Mouse (Mus musculus) CH12.LX (cell line): Measurements from ENCODE around the gene Txndc2. TPM values are rescaled to one million over a fixed set of nuclear protein-coding genes. Genes with fewer than 3 reads are reported as not detected.
"Not testable (repeated sequence)": the region's sequence is repeated elsewhere in the genome, so short reads cannot be mapped to it uniquely, and the experiment has no call there.

Experiments used
- DNase-seq: peaks from one replicate; pipeline ENCODE4 v3.0.0-alpha.2; 2013; ENCODE audit errors: extremely low read depth
- H3K27ac ChIP-seq: 2 replicates; pipeline ENCODE4 v1.5.1; 2012; ENCODE audit warnings: low read depth, mild to moderate bottlenecking, control low read depth, moderate library complexity; ENCODE audit not compliant: insufficient read depth
- H3K27me3 ChIP-seq: replicated peaks from 2 replicates; pipeline ENCODE3; 2012; ENCODE audit warnings: inconsistent platforms
- H3K36me3 ChIP-seq, 2 experiments: replicated peaks in 1 of 2; 2 replicates each; pipeline versions ENCODE3 to v1.6.1; 2012; ENCODE audit warnings: inconsistent platforms in 1 of 2, low read length in 1 of 2, mild to moderate bottlenecking in 1 of 2, mixed read lengths in 1 of 2, moderate library complexity in 1 of 2; ENCODE audit not compliant: control insufficient read depth in 1 of 2, insufficient read depth in 1 of 2
- H3K4me1 ChIP-seq, 2 experiments: 2 replicates each; pipeline ENCODE4 v1.6.1; 2012; ENCODE audit warnings: inconsistent platforms in 1 of 2, moderate library complexity in 1 of 2; ENCODE audit not compliant: insufficient read depth in 2 of 2, control insufficient read depth in 1 of 2
- H3K4me2 ChIP-seq: 2 replicates; pipeline ENCODE4 v1.6.1; 2012; ENCODE audit warnings: low read depth, mild to moderate bottlenecking, control low read depth; ENCODE audit not compliant: poor library complexity, insufficient read depth, severe bottlenecking
- H3K4me3 ChIP-seq, 3 experiments: fragments of 150-350 bp in 1 of 3; sonication (generic) in 1 of 3; replicated peaks in 1 of 3; 2 replicates each; pipeline versions ENCODE3 to v1.5.1; 2011 to 2012; ENCODE audit warnings: low read depth in 2 of 3, low read length in 2 of 3, mild to moderate bottlenecking in 2 of 3, moderate library complexity in 2 of 3, control low read depth in 1 of 3, improper control_type of control experiment in 1 of 3, inconsistent platforms in 1 of 3, mixed read lengths in 1 of 3; ENCODE audit not compliant: poor library complexity in 1 of 3
- H3K79me2 ChIP-seq: replicated peaks from 2 replicates; pipeline ENCODE4 v1.6.1; 2012; ENCODE audit warnings: mild to moderate bottlenecking, moderate library complexity; ENCODE audit not compliant: control insufficient read depth, poor library complexity, insufficient read depth, severe bottlenecking; ENCODE audit errors: extremely low read depth
- H3K9ac ChIP-seq: 2 replicates; pipeline ENCODE4 v1.6.1; 2012; ENCODE audit warnings: low read depth, mild to moderate bottlenecking, control low read depth, moderate library complexity; ENCODE audit not compliant: insufficient read depth
- H3K9me3 ChIP-seq: replicated peaks from 2 replicates; pipeline ENCODE3; 2012; ENCODE audit warnings: low read length, inconsistent platforms, mixed read lengths
- BHLHE40 ChIP-seq: IDR thresholded peaks from 2 replicates; pipeline ENCODE4 v1.6.1; 2011; ENCODE audit warnings: mild to moderate bottlenecking, low read depth, low read length, improper control_type of control experiment
- CTCF ChIP-seq, 2 experiments: IDR thresholded peaks in 1 of 2; conservative IDR thresholded peaks in 1 of 2; 2 replicates each; pipeline ENCODE4 v1.5.1; 2011 to 2012; ENCODE audit warnings: low read depth in 2 of 2, low read length in 2 of 2, improper control_type of control experiment in 1 of 2, inconsistent platforms in 1 of 2, mild to moderate bottlenecking in 1 of 2, moderate library complexity in 1 of 2
- E2F4 ChIP-seq: IDR thresholded peaks from 2 replicates; pipeline ENCODE4 v1.6.1; 2011; ENCODE audit warnings: low read depth, low read length, improper control_type of control experiment; ENCODE audit not compliant: insufficient replicate concordance
- ELF1 ChIP-seq: IDR thresholded peaks from 2 replicates; pipeline ENCODE4 v1.6.1; 2014; ENCODE audit warnings: low read depth, mild to moderate bottlenecking, inconsistent platforms, low read length, improper control_type of control experiment
- EP300 ChIP-seq: IDR thresholded peaks from 2 replicates; pipeline ENCODE4 v1.6.1; 2011; ENCODE audit warnings: low read length, improper control_type of control experiment
- GABPA ChIP-seq: IDR thresholded peaks from 2 replicates; pipeline ENCODE4 v1.6.1; 2012; ENCODE audit warnings: low read depth, low read length, improper control_type of control experiment, inconsistent platforms; ENCODE audit not compliant: insufficient replicate concordance
- HCFC1 ChIP-seq: IDR thresholded peaks from 2 replicates; pipeline ENCODE4 v1.6.1; 2012; ENCODE audit warnings: low read depth, mild to moderate bottlenecking, inconsistent platforms, low read length, improper control_type of control experiment
- IRF4 ChIP-seq: IDR thresholded peaks from 2 replicates; pipeline ENCODE4 v1.6.1; 2014; ENCODE audit warnings: low read depth, mild to moderate bottlenecking, inconsistent platforms, low read length, improper control_type of control experiment
- KAT2A ChIP-seq: IDR thresholded peaks from 2 replicates; pipeline ENCODE4 v1.6.1; 2012; ENCODE audit warnings: low read length, improper control_type of control experiment, inconsistent platforms; ENCODE audit not compliant: insufficient replicate concordance
- MAFK ChIP-seq: IDR thresholded peaks from 2 replicates; pipeline ENCODE4 v1.6.1; 2011; ENCODE audit warnings: low read length, improper control_type of control experiment; ENCODE audit not compliant: insufficient replicate concordance
- NELFE ChIP-seq: IDR thresholded peaks from 2 replicates; pipeline ENCODE4 v1.6.1; 2011; ENCODE audit warnings: low read depth, low read length, improper control_type of control experiment
- POLR2AphosphoS2 ChIP-seq: IDR thresholded peaks from 2 replicates; pipeline ENCODE4 v1.6.1; 2011; ENCODE audit warnings: low read depth, low read length, improper control_type of control experiment
- RCOR1 ChIP-seq: conservative IDR thresholded peaks from 2 replicates; pipeline ENCODE4 v1.6.1; 2012; ENCODE audit warnings: low read depth, mild to moderate bottlenecking, inconsistent platforms, low read length, improper control_type of control experiment
- TBP ChIP-seq: conservative IDR thresholded peaks from 2 replicates; pipeline ENCODE4 v1.6.1; 2011; ENCODE audit warnings: low read depth, low read length, improper control_type of control experiment
- UBTF ChIP-seq: IDR thresholded peaks from 2 replicates; pipeline ENCODE4 v1.6.1; 2012; ENCODE audit warnings: low read depth, mild to moderate bottlenecking, inconsistent platforms, low read length, improper control_type of control experiment, moderate library complexity
- USF1 ChIP-seq: IDR thresholded peaks from 2 replicates; pipeline ENCODE4 v1.6.1; 2014; ENCODE audit warnings: low read depth, mild to moderate bottlenecking, inconsistent platforms, low read length, improper control_type of control experiment
- USF2 ChIP-seq: conservative IDR thresholded peaks from 2 replicates; pipeline ENCODE4 v1.6.1; 2011; ENCODE audit warnings: low read depth, low read length, improper control_type of control experiment
- ZC3H11A ChIP-seq: IDR thresholded peaks from 2 replicates; pipeline ENCODE4 v1.6.1; 2012; ENCODE audit warnings: low read depth, mild to moderate bottlenecking, inconsistent platforms, low read length, improper control_type of control experiment
- ZKSCAN1 ChIP-seq: IDR thresholded peaks from 2 replicates; pipeline ENCODE4 v1.6.1; 2012; ENCODE audit warnings: low read depth, inconsistent platforms, low read length, improper control_type of control experiment, borderline replicate concordance
- ZNF384 ChIP-seq: IDR thresholded peaks from 2 replicates; pipeline ENCODE4 v1.6.1; 2012; ENCODE audit warnings: low read depth, low read length, improper control_type of control experiment, inconsistent platforms
- dilution Hi-C: fragments of 300-500 bp; cut with MboI; formaldehyde crosslinking; loops from 2 replicates; pipeline ENCODE4 v1.14.3; 2020; ENCODE audit warnings: low sequenced_read_pairs; ENCODE audit not compliant: extremely low pct_unique_long_range_greater_than_20kb, extremely low pct_ligation_motif_present
- in situ Hi-C: fragments of 300-500 bp; cut with MboI; formaldehyde crosslinking; loops from 3 replicates; pipeline ENCODE4 v1.14.3; 2019; ENCODE audit warnings: low sequenced_read_pairs, low pct_ligation_motif_present, low pct_unique_long_range_greater_than_20kb, mixed read lengths
- polyA plus RNA-seq: library from polyadenylated mRNA; unstranded; fragments of >175 nt; gene quantifications from 2 replicates; pipeline ENCODE4 v1.2.1, GENCODE M21; 2012; ENCODE audit warnings: low read depth; ENCODE audit not compliant: insufficient read length
- total RNA-seq, 2 experiments: library from RNA; depleted of rRNA; stranded (reverse); fragments of 300-350 nt in 1 of 2; fragments of >200 nt in 1 of 2; gene quantifications; 2 replicates each; pipeline ENCODE4 v1.2.3; 2012 to 2014

Gene Txndc2
- total and polyA plus RNA-seq, 3 experiments: not detected

DNA sequence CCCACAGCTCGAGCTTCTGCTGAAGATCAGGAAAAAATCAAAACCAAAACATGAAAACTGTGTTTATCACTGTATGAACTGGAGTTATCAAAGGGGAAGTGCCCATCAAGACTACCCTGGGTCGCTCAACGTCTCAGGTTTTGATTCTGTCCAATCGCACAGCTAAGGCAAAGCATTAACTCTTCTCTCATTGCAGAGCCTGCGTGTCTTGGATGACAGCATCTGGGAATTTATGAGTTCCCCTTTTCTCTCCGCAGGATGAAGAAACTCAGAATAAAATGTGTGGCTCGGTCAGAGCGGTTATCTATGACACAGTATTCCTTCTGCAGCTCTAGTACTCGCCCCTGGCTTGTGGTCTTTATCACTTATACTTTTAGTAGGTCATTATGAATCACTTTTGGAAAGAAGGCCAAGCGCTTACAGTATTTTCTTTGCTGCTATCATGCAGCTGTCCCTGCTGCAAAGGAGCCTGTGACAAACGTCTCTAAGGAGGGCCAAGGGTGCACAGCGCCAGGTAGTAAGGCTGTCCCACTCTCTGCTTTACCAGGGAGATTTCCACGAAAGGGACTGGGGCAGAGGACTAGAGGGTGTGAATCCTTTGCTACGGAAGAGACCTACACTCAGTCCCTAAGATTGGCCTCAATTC lies 6.1 kb downstream of the Txndc2 start:
- Histone ChIP-seq H3K4me2 (no peak overlapping the region; the same call in 1 of the 2 replicates), H3K79me2 (no peaks in the 10 kb centered on the region), H3K27me3 (peaks cover 1% of the 10 kb centered on the region), H3K9ac (no peak overlapping the region), H3K27ac (no peak overlapping the region), H3K4me3 (no peak overlapping the region), H3K4me1 (peaks cover 0 to 5% of the 10 kb centered on the region in 2 experiments; a peak in 2 of 4 replicates), H3K9me3 (no peaks in the 10 kb centered on the region), H3K36me3 (no peaks in the 10 kb centered on the region)
- TF ChIP-seq HCFC1 (no peak), NELFE (no peak), IRF4 (no peak), ZKSCAN1 (no peak), USF2 (no peak), MAFK (no peak), USF1 (no peak), E2F4 (no peak), EP300 (no peak), KAT2A (no peak), POLR2AphosphoS2 (no peak)
- in situ Hi-C loops: no loop called here
- dilution Hi-C loops: no loop called here
- DNase-seq: no peak

DNA sequence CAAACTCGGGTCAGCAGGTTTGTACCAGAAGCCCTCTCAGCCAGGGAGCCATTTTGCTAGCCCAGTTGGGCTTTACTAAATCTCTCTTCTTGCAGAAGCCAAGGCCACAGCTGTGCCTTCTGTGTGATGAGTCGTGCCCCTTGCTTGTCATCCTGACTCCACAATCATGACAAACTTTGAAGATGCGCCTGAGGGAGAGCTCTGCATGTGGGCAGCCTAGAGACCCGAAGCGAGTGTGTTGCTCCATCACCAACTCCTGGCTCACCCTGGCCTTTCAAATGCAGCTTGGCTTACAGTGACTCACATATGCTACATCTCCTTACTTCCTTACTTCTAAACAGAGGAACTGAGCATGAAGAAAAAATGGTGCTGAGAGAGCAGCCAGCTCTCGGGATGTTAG lies 12.0 kb downstream of the Txndc2 start:
- Histone ChIP-seq H3K79me2 (no peaks in the 10 kb centered on the region), H3K9ac (no peak overlapping the region), H3K4me2 (no peak overlapping the region), H3K9me3 (no peaks in the 10 kb centered on the region), H3K36me3 (no peaks in the 10 kb centered on the region), H3K27me3 (peaks cover 1% of the 10 kb centered on the region)
- no peak for DNase-seq
- TF ChIP-seq ZKSCAN1 (no peak), ELF1 (no peak), USF2 (no peak), RCOR1 (no peak), UBTF (no peak), E2F4 (no peak), BHLHE40 (no peak), USF1 (no peak), NELFE (no peak), TBP (no peak), ZC3H11A (no peak), GABPA (no peak), KAT2A (no peak), HCFC1 (no peak), ZNF384 (no peak), CTCF (conservative IDR thresholded peaks at IDR 0.05 in 1 of 2, IDR thresholded peaks at IDR 0.05 in 1 of 2; ENCODE audit: low read depth in 2 of 2, low read length in 2 of 2) (no peak), POLR2AphosphoS2 (no peak)
- TF ChIP-seq, all 38 proteins: peak for 0
- no peak overlapping the region for H3K27ac ChIP-seq
- no peak overlapping the region for H3K4me3 ChIP-seq
- in situ Hi-C loops: no loop called here
- dilution Hi-C loops: no loop called here
- H3K4me1 ChIP-seq: peaks cover 0 to 7% of the 10 kb centered on the region in 2 experiments; a peak in 2 of 4 replicates

DNA sequence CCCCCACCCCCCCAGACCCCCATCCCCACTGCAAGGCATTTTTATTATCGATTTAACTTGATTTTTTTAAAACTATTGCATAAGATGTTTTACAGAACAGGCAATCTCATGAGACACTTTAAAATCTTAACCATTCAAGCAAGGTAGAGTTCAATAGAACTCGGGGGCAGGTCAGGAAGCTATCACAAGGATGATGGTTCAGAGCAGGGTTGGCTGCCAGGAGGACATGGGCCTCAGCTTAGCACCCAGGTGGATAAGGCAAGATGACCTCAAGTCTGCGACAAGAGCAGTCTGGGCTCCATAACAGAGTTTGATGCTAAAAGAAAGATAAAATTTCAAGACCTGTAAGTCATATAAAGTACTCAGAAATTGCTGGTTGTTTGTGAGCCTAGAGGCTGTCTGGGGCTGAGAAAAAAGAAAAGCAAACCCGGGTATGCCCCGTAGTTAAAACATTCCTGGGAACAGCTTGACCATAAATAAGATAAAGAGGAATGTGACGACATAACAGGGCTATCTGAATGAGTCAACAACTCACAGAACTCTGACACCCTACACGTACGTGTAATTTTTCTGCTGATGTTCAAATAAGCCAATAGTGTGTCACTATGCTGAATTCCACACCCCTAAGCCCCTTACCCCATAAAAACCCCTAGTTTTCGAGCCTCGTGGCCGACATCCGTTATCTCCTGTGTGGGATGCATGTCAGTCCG lies 13.0 kb downstream of the Txndc2 start:
- dilution Hi-C loops, DNase-seq, H3K27me3 ChIP-seq, in situ Hi-C loops, H3K9me3 ChIP-seq, H3K79me2 ChIP-seq, H3K27ac ChIP-seq, H3K36me3 ChIP-seq, H3K4me1 ChIP-seq, H3K9ac ChIP-seq, H3K4me3 ChIP-seq, H3K4me2 ChIP-seq: not testable (repeated sequence)
